Mouse (Mus musculus) intestine, embryonic 16.5 days (tissue): Measurements from ENCODE around the gene Terf2ip. TPM values are rescaled to one million over a fixed set of nuclear protein-coding genes. Genes with fewer than 3 reads are reported as not detected.

Source experiments
- ATAC-seq: fragments of 200-750 bp; cut with Nextera tagmentation; 2 replicates; pipeline ENCODE4 v1.8.0; 2017; ENCODE audit warnings: moderate TSS enrichment, moderate library complexity
- H3K27ac ChIP-seq: fragments of 300-500 bp; sonication (generic); 2 replicates; pipeline ENCODE4 v1.5.1; 2014; ENCODE audit warnings: mild to moderate bottlenecking, low read length
- H3K27me3 ChIP-seq: fragments of 300-500 bp; sonication (generic); replicated peaks from 2 replicates; pipeline ENCODE4 v1.6.1; 2014; ENCODE audit warnings: low read length, control low read depth, mixed read lengths; ENCODE audit not compliant: control insufficient read depth, insufficient read depth
- H3K36me3 ChIP-seq: fragments of 300-500 bp; sonication (generic); 2 replicates; pipeline ENCODE4 v1.6.1; 2014; ENCODE audit warnings: low read length, control low read depth; ENCODE audit not compliant: control insufficient read depth, insufficient read depth
- H3K4me1 ChIP-seq: fragments of 300-500 bp; sonication (generic); 2 replicates; pipeline ENCODE4 v1.6.1; 2014; ENCODE audit warnings: low read length, control low read depth, mixed read lengths; ENCODE audit not compliant: control insufficient read depth, insufficient read depth
- H3K4me2 ChIP-seq: fragments of 300-500 bp; sonication (generic); 2 replicates; pipeline ENCODE4 v1.6.1; 2014; ENCODE audit warnings: low read depth, low read length, control low read depth
- H3K4me3 ChIP-seq: fragments of 300-500 bp; sonication (generic); 2 replicates; pipeline ENCODE4 v1.5.1; 2014; ENCODE audit warnings: mild to moderate bottlenecking, low read length
- H3K9ac ChIP-seq: fragments of 300-500 bp; sonication (generic); 2 replicates; pipeline ENCODE4 v1.6.1; 2014; ENCODE audit warnings: low read depth, low read length
- H3K9me3 ChIP-seq: fragments of 300-500 bp; sonication (generic); 2 replicates; pipeline ENCODE4 v1.6.1; 2016; ENCODE audit warnings: low read length, control low read depth; ENCODE audit not compliant: control insufficient read depth
- WGBS: fragments of 180-500 bp; shearing (Covaris S2); extraction: QIAGEN DNeasy Blood & Tissue Kit; methylation state at CpG from one replicate; pipeline ENCODE4 v1.1.7; 2014; 5-methylcytosine and 5-hydroxymethylcytosine counted together
- polyA plus RNA-seq: library from polyadenylated mRNA; unstranded; fragments of >200 nt; fragmentation: Nextera tagmentation; extraction: Ambion mirVana; gene quantifications from 2 replicates; pipeline ENCODE4 v1.2.1, GENCODE M21; 2015

The Terf2ip gene
- polyA plus RNA-seq, 1 experiment from 2014 or later, result 20.0 TPM

DNA sequence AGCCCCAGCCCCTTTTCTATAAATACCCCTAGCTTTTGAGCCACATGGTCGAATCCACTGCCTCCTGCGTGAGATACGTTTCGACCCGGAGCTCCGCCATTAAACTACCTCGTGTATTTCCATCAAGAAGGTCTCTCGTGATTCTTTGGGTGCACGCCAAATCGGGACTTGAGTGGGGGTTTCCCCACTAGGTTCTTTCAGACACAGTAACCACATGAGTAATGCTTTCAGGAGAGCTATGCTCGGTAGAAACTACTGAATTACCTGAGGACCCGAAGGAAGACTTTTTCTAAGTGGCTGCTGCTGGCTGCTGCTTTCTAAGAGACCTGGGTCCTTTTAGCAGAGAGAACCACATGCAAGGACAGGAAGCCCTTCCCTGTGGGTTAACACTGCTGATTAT lies 37.1 kb upstream of the Terf2ip start:
- H3K4me1 ChIP-seq, result no peaks in the 10 kb centered on the region
- H3K9ac ChIP-seq, result no peak overlapping the region
- no peaks in the 10 kb centered on the region for H3K9me3 ChIP-seq
- H3K36me3 ChIP-seq, result peaks cover 2% of the 10 kb centered on the region; the same call in 1 of the 2 replicates
- no peaks in the 10 kb centered on the region for H3K27me3 ChIP-seq
- no peak for ATAC-seq
- H3K27ac ChIP-seq, result no peak overlapping the region
- H3K4me3 ChIP-seq, result no peak overlapping the region
- WGBS, result 97% methylated on average over 12 of the region's 12 CpGs
- H3K4me2 ChIP-seq, result no peak overlapping the region

DNA sequence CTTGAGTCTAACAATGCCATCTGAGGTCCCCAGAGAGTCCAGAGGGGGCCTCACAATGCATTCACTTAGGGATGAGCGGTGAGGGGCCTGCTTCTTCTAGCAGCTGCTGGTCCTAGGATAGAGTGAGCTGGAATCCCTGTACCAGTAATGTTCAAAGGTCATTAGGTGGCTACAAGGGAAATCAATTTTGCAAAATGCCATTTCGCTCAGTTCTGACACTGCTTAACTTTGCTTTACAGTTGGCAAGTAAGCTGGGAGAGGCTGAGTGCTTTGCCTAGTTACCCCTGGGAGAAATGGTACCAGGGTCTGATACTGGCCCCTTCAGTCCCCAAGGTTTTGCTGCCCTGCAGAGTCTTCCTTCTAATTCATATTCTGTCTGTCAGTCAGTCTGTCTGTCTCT lies 35.5 kb upstream of the Terf2ip start:
- H3K4me1 ChIP-seq, result no peaks in the 10 kb centered on the region
- no peak overlapping the region for H3K4me2 ChIP-seq
- no peaks in the 10 kb centered on the region for H3K9me3 ChIP-seq
- no peak overlapping the region for H3K4me3 ChIP-seq
- peaks cover 2% of the 10 kb centered on the region; the same call in 1 of the 2 replicates for H3K36me3 ChIP-seq
- no peaks in the 10 kb centered on the region for H3K27me3 ChIP-seq
- WGBS, result 97% methylated on average over 2 of the region's 2 CpGs
- no peak for ATAC-seq
- no peak overlapping the region for H3K27ac ChIP-seq
- H3K9ac ChIP-seq, result no peak overlapping the region

DNA sequence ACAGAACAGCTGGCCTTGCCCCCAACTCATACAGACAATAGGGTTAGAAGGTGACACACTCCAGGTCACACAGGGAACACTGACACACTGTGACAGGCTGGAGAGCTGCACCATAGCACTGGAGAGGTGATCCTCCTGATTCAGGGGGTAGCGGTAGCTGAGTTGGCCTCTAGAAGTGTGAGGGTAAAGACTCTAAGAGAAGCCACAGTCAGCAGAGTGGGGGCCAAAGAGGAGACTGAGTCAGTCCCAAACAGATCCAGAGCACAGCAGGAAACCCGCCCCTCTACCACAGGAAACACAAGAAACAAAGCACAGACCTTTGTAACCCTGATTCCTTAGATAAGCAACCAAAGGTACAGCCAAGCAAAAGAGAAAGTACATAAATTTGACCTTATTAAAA lies 34.9 kb upstream of the Terf2ip start:
- no peaks in the 10 kb centered on the region for H3K27me3 ChIP-seq
- no peaks in the 10 kb centered on the region for H3K4me1 ChIP-seq
- H3K36me3 ChIP-seq, result peaks cover 2% of the 10 kb centered on the region; the same call in 1 of the 2 replicates
- H3K27ac ChIP-seq, result no peak overlapping the region
- no peak overlapping the region for H3K4me2 ChIP-seq
- H3K4me3 ChIP-seq, result no peak overlapping the region
- H3K9me3 ChIP-seq, result no peaks in the 10 kb centered on the region
- WGBS, result 78% methylated on average over 2 of the region's 2 CpGs
- no peak overlapping the region for H3K9ac ChIP-seq
- ATAC-seq, result no peak

DNA sequence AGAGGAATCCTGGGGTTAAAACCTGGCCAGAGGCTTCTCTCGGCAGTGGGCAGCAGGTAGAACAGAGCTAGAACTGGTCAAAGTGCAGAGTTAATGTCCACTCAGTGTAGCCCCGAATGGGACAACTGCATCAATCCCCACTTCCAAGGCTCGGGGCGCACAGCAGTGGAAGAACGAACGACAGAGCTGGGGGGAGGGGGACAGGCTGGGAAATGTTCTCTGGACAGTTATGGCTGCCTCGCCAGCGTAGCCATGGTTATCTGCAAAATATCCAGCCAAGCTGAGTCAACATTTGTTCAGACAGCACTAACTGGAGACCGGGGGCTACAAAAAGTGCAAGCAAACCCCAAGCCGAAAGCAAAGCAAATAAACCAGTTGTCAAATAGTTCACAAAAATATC lies 33.1 kb upstream of the Terf2ip start:
- Histone ChIP-seq H3K4me1 (no peaks in the 10 kb centered on the region), H3K9me3 (no peaks in the 10 kb centered on the region), H3K36me3 (peaks cover 2% of the 10 kb centered on the region; the same call in 1 of the 2 replicates), H3K27me3 (no peaks in the 10 kb centered on the region), H3K4me3 (no peak overlapping the region), H3K9ac (no peak overlapping the region), H3K4me2 (no peak overlapping the region), H3K27ac (no peak overlapping the region)
- 64% methylated on average over 10 of the region's 10 CpGs for WGBS
- ATAC-seq, result no peak

DNA sequence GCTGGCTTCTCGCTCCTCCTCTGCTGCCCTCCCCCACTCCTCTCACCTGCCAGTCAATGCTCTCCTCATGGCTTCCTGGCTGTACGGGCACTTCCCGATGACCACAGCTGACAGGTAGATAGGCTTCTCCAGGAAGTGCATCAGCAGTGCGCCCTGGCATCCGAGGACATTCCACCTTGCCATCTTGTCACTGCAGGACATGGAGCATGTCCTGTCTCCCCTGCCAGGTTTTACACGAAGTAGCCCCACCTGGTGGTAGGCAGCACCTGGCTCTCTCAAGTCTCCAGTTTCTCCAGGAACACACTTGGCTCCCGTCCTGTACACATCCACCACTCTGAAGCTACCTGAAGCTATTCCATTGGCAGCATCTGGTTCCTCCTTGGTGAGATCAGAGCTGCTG lies 29.1 kb upstream of the Terf2ip start:
- H3K9ac ChIP-seq, result no peak overlapping the region
- H3K27ac ChIP-seq, result no peak overlapping the region
- H3K4me1 ChIP-seq, result no peaks in the 10 kb centered on the region
- no peaks in the 10 kb centered on the region for H3K9me3 ChIP-seq
- no peaks in the 10 kb centered on the region for H3K36me3 ChIP-seq
- no peak for ATAC-seq
- H3K4me3 ChIP-seq, result no peak overlapping the region
- H3K27me3 ChIP-seq, result no peaks in the 10 kb centered on the region
- H3K4me2 ChIP-seq, result no peak overlapping the region
- 72% methylated on average over 7 of the region's 7 CpGs for WGBS

DNA sequence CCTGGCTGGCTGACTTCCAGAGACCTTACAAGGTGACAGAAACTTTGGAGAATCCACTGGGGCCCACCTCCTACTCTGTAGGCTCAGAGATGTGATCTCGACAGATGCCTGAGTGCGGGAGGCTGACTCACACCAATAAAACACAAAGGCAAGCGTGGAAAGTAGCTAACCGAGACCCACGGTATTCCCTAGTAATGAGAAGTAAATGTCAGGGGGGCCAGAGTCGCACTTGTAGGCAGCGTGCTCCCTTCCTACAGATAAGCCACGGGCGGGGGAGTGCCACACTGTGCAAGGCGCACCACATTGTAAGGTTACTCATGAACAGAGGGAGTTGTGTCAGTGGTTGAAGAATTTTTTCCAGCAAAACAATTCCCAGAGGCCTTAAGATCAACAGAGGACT lies 26.7 kb upstream of the Terf2ip start:
- Histone ChIP-seq H3K4me3 (no peak overlapping the region), H3K9me3 (no peaks in the 10 kb centered on the region), H3K4me1 (no peaks in the 10 kb centered on the region), H3K36me3 (0 out of 2 replicates have a peak, but pooled peaks cover 5% of the 10 kb centered on the region), H3K4me2 (no peak overlapping the region), H3K9ac (no peak overlapping the region), H3K27ac (no peak overlapping the region), H3K27me3 (no peaks in the 10 kb centered on the region)
- 70% methylated on average over 10 of the region's 10 CpGs for WGBS
- no peak for ATAC-seq

DNA sequence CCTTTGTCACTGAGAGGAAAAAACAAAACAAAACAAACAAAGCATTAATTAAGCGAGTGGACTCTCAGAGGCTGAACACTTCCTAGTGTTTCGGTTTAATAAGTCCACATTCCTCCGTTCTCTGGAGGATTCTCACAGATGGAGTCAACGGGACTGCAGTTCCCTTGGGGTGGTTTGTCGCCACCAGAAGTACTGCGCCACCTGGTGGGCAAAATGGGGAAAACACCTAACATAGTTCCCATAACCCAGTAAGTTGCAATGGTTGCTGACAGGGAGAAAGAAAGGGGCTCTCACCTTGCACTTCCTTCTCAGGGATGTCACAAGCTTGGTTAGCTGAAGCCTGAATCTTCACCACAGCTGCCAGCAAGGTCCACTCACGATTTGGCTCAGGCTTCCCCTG lies 21.3 kb upstream of the Terf2ip start:
- peak; percentile 39; the same call in 1 of the 2 replicates for ATAC-seq
- Histone ChIP-seq H3K4me1 (peaks cover 4% of the 10 kb centered on the region; the same call in 1 of the 2 replicates), H3K27me3 (no peaks in the 10 kb centered on the region), H3K27ac (no peak overlapping the region), H3K4me3 (no peak overlapping the region), H3K4me2 (no peak overlapping the region), H3K9me3 (no peaks in the 10 kb centered on the region), H3K36me3 (peaks cover 14% of the 10 kb centered on the region), H3K9ac (no peak overlapping the region)
- WGBS, result 14% methylated on average over 7 of the region's 7 CpGs

DNA sequence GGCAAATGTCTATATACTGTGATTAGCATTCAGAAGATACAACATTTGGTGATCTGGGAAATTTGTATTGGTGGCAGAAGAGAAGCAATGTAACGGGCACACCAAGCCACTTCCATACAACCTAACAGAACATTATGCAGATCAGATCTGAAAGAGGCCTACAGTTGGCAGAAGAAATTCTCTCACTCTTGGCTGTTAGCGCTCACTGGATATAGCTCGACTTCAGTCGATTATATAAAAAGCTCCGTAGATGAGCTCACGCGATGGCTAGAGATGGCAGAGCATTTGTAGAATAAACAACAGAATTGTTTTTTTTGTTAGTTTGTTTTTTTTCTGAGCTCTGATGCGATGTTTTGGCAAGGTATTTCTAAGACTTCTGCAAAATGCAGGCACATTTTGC lies 19.9 kb upstream of the Terf2ip start:
- Histone ChIP-seq H3K4me3 (peak overlapping the region; percentile 80), H3K9ac (peak overlapping the region; percentile 82), H3K4me1 (peaks cover 4% of the 10 kb centered on the region; the same call in 1 of the 2 replicates), H3K9me3 (no peaks in the 10 kb centered on the region), H3K4me2 (peak overlapping the region; percentile 78), H3K27ac (no peak overlapping the region), H3K27me3 (no peaks in the 10 kb centered on the region), H3K36me3 (peaks cover 14% of the 10 kb centered on the region)
- ATAC-seq, result no peak
- whole genome bisulfite sequencing, result 56% methylated on average over 8 of the region's 8 CpGs

DNA sequence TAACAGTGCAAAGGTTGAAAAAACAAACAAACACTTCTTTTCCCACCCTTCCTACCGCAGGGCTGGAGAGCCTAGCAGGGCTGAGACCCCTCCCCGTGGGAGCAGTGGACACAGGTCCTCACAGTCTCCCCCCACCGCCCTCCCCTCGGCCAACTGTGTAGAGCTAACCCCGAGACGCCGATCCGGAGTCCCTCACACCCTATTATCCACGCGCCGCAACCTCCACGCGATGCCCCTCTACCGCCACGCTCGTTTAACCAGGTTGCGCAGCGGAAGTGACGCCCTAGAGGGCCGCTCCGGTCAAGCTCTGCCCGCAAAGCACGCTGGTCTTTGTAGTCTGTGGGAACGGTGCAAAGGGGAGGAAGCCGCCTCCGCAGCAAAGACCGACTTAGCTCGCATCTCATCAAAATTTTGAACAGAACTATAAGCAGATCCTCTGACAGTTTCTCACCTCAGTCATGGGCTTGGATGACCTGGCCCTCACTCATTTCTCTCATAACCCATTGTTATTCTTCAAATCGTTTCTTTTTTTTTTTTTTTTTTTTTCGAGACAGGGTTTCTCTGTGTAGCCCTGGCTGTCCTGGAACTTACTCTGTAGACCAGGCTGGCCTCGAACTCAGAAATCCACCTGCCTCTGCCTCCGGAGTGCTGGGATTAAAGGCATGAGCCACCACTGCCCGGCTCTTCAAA lies 19.0 kb upstream of the Terf2ip start, which contains the start of gene Adat1:
Gene Adat1 (minus strand): TSS at position 290 of the 690 bp plus-strand sequence.
- peak; percentile 97 for ATAC-seq
- Histone ChIP-seq H3K27ac (no peak within 1 kb of the TSS), H3K36me3 (peaks cover 14% of the 10 kb centered on the region), H3K9ac (peak within 1 kb of the TSS; percentile 82), H3K4me2 (peak within 1 kb of the TSS; percentile 78), H3K9me3 (no peaks in the 10 kb centered on the region), H3K4me3 (peak within 1 kb of the TSS; percentile 80), H3K27me3 (no peaks in the 10 kb centered on the region), H3K4me1 (peaks cover 4% of the 10 kb centered on the region; the same call in 1 of the 2 replicates)
- WGBS, result 4% methylated on average over 33 of the region's 33 CpGs
